Comparison of ENCODE assay signal across 9 mouse cellular contexts in the genomic region with DNA sequence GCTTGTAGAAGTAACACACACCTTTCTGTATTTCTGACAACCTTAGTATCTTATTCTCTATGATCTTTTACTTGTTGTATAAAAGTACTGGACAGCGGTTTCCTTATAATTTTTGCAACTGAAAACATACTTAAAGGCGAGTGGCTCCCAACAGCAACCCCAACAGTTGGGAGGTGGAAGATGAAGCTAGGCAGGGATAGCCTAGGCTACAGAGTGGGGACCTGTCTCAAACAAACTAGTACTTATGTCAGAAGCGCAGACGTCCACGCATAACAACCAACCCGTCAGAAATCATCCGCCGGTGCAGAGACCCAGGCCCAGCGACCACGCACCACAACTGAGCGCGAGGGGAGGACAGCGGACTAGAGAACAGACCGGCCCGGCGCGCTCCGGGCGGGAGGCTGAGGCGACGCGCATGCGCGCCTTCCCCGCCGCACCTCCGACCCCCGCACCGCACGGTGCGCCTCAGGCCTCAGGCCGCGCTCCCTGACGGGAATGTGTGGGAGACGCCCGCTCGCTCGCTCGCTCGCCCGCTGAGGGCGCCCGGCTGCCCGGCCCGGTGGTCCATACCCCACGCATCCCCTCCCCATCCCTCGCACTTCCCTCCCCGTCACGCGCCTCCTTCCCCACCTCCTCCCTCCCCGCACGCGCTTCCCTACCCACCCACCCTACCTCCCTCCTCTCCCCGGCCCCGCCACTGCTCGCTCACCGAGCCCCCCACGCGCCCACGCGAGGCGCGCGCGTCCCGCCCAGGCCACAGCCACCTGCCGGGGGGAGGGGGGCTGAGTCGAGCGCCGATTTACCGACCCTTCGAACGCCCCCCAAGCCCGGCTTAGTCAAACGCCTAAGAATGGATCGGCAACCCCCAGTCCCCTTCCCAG. TPM values are rescaled to one million over a fixed set of nuclear protein-coding genes. Genes with fewer than 3 reads are reported as not detected.
DNase-seq lines count a peak whose midpoint lies in the region; ATAC-seq and TF ChIP-seq lines count a peak whose summit lies in the region.
"Had no signal": no experiment of that assay in that cellular context is flagged by ENCODE, and none has a peak within 500 bp of the region (broad histone marks: within the 10 kb centered on the region; RNA-seq: fewer than 3 reads in every experiment).

A gene (minus strand): TSS at position 834 of the 881 bp plus-strand sequence.

- H3K27ac ChIP-seq in forebrain, postnatal 0 days (ENCODE audit: low read depth, low read length), result peak within 1 kb of the TSS; percentile 89
- peak within 1 kb of the TSS; percentile 84 for H3K27ac ChIP-seq in hindbrain, embryonic 15.5 days (replicated peaks)
- H3K27ac ChIP-seq in left cerebral cortex, adult 2 months, result peak within 1 kb of the TSS; percentile 81

- no peak for TF ChIP-seq CTCF in forebrain, postnatal 0 days (IDR thresholded peaks at IDR 0.05; ENCODE audit: low read depth)
- no peak for TF ChIP-seq CTCF in left cerebral cortex, adult 2 months (IDR thresholded peaks at IDR 0.05)

- H3K9me3 ChIP-seq in forebrain, postnatal 0 days (ENCODE audit: low read length), result no peaks in the 10 kb centered on the region
- H3K9me3 ChIP-seq in hindbrain, embryonic 15.5 days, result no peaks in the 10 kb centered on the region

- peak; percentile 96 for ATAC-seq in forebrain, postnatal 0 days
- ATAC-seq in hindbrain, embryonic 15.5 days (ENCODE audit: low FRiP score, low read depth), result peak; percentile 96

- peak within 1 kb of the TSS; percentile 62 for H3K4me3 ChIP-seq in forebrain, postnatal 0 days (ENCODE audit: low read depth, low read length)
- peak within 1 kb of the TSS; percentile 51 for H3K4me3 ChIP-seq in hindbrain, embryonic 15.5 days
- H3K4me3 ChIP-seq in left cerebral cortex, adult 2 months, result peak within 1 kb of the TSS; percentile 60

- DNase-seq in T-cell, adult 2 months (ENCODE audit: low spot score), result peak; percentile 22
- peak; percentile 76 for DNase-seq in cerebellum, adult 8-10 months
- peak; percentile 87 for DNase-seq in forebrain, postnatal 0 days
- peak; percentile 77 to 79 for DNase-seq in left cerebral cortex, adult 2 months (ENCODE audit: extremely low spot score in 1 of 2, low spot score in 2 of 2)
- DNase-seq in lung, postnatal 36 days, result peak; percentile 4
- peak; percentile 77 to 79 for DNase-seq in right cerebral cortex, postnatal 10 days (ENCODE audit: low spot score in 2 of 2)
- DNase-seq in urinary bladder, postnatal 36 days (ENCODE audit: low spot score in 2 of 2), result peak; percentile 3 to 10

- no peaks in the 10 kb centered on the region for H3K27me3 ChIP-seq in forebrain, postnatal 0 days (ENCODE audit: insufficient read depth, low read length)
- H3K27me3 ChIP-seq in hindbrain, embryonic 15.5 days, result no peaks in the 10 kb centered on the region

- H3K4me2 ChIP-seq in forebrain, postnatal 0 days (ENCODE audit: low read depth), result peak within 1 kb of the TSS; percentile 65
- H3K4me2 ChIP-seq in hindbrain, embryonic 15.5 days, result peak within 1 kb of the TSS; percentile 63

- peak within 1 kb of the TSS; percentile 85 for H3K9ac ChIP-seq in forebrain, postnatal 0 days
- peak within 1 kb of the TSS; percentile 55 for H3K9ac ChIP-seq in hindbrain, embryonic 15.5 days

- H3K36me3 ChIP-seq in forebrain, postnatal 0 days (ENCODE audit: insufficient read depth), result no peaks in the 10 kb centered on the region
- no peaks in the 10 kb centered on the region for H3K36me3 ChIP-seq in hindbrain, embryonic 15.5 days

- intact Hi-C loops in left cerebral cortex, adult 2 months (cut with DNase I), result no loop called here

- under 1% methylated on average over 69 of the region's 76 CpGs for WGBS in forebrain, postnatal 0 days
- WGBS in hindbrain, embryonic 15.5 days, result under 1% methylated on average over 55 of the region's 76 CpGs

- no peaks in the 10 kb centered on the region for H3K4me1 ChIP-seq in forebrain, postnatal 0 days (ENCODE audit: insufficient read depth)
- H3K4me1 ChIP-seq in hindbrain, embryonic 15.5 days (replicated peaks), result 0 out of 2 replicates have a peak, but pooled peaks cover 5% of the 10 kb centered on the region

RNA-seq across cellular contexts. Expression of the gene that starts here (rescaled TPM):
- total RNA-seq in forebrain, postnatal 0 days (2014; rRNA removed), result 5.5 and 8.4 TPM in 2 replicates
- 3.2 and 4.3 TPM in 2 replicates for polyA plus RNA-seq in forebrain, postnatal 0 days (2015; fragmentation: Nextera tagmentation; extraction: Ambion mirVana)
- polyA plus RNA-seq in hindbrain, embryonic 15.5 days (2015; fragmentation: Nextera tagmentation; extraction: Ambion mirVana), result 5.1 and 5.2 TPM in 2 replicates
- total RNA-seq in left cerebral cortex, adult 2 months (2021), result 1 to 10 TPM; 1.2 to 1.8 TPM
- total RNA-seq: gastrocnemius, postnatal 36 days had no signal

Comparison
In these comparisons a context has a peak if more than half of its experiments do, and no peak if none do; other contexts are left out.
1. Peak in every context shown above with its lines: DNase-seq, ATAC-seq, H3K4me3 ChIP-seq and H3K27ac ChIP-seq.
2. DNase-seq: peak in every context shown above with its lines; median percentile 87 in forebrain, postnatal 0 days; 78 in left cerebral cortex, adult 2 months; 78 in right cerebral cortex, postnatal 10 days; 76 in cerebellum, adult 8-10 months; 22 in T-cell, adult 2 months; 6 in urinary bladder, postnatal 36 days; 4 in lung, postnatal 36 days.